Mouse (Mus musculus) cerebellum, adult 18-20 months (tissue): ENCODE measurements at regions not wholly inside any gene's neighbourhood (a gene's known extent, or its start where the extent isn't known, plus 50 kb on each side); places are given as distances from the start of the nearest gene placed in this dataset.

Experiments used
- DNase-seq, 2 experiments: peaks; one replicate each; pipeline ENCODE4 v3.0.0; 2021

DNA sequence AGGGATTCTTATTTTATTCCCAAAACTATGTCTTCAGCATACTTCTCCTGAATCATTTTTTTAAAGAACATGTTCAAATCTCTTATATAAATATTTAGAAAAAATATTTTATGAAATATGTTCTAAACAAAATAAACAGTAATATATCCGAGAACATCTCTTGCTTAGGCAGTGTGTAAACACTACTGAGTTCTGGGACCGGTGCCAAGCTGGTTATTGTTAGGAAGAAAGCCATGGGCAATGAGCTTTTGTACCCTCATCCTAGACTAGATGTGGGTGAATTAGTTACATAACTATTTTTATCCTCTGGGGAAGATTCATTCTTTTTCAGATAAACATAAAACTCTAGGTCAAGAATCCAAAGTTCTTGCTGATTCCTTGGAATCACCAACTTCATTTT, 222.5 kb upstream of the Gm10801 start:
- DNase-seq = peak in 1 of 2 experiments; percentile 2

DNA sequence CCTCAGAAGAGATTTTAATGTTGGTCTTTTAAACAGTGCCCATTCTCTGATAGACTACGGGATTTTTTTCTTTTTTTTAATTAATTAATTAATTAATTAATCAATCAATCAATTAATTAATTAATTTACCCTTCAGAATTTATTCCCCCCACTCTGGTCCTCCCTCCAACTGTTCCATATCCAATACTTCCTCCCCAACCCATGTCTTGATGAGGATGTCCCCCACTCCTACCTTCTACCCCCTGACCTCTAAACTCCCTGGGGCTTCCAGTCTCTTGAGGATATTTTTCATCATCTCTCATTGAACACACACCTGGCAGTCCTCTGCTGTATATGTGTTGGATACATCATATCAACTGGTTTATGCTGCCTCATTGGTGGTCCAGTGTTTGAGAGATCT, 180.5 kb upstream of the Gm10801 start:
- DNase-seq = no peak
